Mouse (Mus musculus) urinary bladder, postnatal 10 days (tissue): Measurements from ENCODE around the gene Mgea5.
"Not testable (repeated sequence)": the region's sequence is repeated elsewhere in the genome, so short reads cannot be mapped to it uniquely, and the experiment has no call there.

Experiments
- DNase-seq: peaks from one replicate; pipeline ENCODE4 v3.0.0; 2022; ENCODE audit warnings: low spot score

Mgea5 gene

GRCm38 (mm10) chr19:45783181-45783932 is at the start of gene Mgea5:
Mgea5 (minus strand) TSS chr19:45783837.
- peak; percentile 88 for DNase-seq

- no peak for DNase-seq
Measured at GRCm38 (mm10) chr19:45830679-45831078, 47.0 kb upstream of the Mgea5 start.

- DNase-seq, result no peak
Measured at GRCm38 (mm10) chr19:45827736-45828135, 44.1 kb upstream of the Mgea5 start.

GRCm38 (mm10) chr19:45827125-45827524 is 43.5 kb upstream of the Mgea5 start:
- no peak for DNase-seq

DNA sequence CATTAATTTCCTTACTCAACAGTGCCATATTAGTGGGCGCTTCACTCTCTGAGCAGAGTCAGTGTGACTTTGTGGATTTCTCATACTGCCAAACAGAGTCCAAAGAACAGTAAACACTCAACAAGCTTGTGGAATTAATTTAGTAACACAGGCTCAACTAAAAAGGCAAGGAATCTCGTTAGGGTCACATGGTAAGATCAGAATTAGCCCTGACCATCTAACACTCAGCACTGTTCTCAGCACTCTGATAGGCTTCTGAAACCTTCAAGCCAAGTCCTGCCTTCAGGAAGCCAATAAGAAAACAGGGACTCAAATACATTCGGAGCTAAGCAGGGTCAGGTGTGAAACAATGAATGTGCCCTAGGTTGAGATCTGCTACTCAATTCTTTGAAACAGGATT is 42.5 kb upstream of the Mgea5 start:
- no peak for DNase-seq

DNA sequence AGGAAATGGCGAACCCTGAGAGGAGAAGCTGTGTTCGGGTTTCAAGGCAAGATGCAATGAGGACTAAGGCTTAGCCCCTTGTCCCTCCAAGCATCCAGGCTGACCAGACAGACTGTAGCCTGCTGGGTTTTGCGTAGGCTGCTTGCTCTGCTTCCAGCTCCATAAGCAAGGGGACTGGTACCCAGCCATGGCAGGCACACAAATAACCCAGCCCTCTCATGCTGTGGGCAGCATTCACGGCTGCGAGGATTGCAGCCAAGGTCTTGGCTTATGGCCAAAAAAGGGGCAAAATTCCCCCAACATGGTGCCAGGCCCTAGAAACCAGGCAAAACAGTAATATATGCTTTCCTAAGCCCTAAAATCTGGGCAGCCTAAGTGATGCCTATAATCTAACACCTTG is 38.2 kb upstream of the Mgea5 start:
- DNase-seq, result no peak

GRCm38 (mm10) chr19:45817816-45818490 is 34.3 kb upstream of the Mgea5 start:
- no peak for DNase-seq

DNA sequence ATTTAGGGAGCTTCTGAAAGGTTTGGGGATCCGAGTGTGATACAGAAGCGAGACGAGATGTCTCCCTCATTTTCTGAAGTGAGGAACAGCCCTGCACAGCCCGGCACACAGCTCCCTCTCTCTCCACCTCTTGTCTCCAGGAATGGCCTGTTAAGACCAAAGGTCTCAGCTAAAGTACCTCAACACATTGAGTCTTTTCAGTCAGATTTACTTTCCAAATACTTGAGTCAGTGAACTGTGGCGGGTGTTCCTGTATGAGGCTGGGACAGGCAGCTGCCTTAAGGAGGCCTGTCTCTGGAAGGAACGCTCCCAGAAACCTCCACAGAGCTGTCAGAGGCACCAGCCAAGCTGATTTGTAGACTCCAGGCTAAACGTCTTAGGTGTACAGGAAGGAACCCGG is 33.1 kb upstream of the Mgea5 start:
- DNase-seq, result no peak

DNA sequence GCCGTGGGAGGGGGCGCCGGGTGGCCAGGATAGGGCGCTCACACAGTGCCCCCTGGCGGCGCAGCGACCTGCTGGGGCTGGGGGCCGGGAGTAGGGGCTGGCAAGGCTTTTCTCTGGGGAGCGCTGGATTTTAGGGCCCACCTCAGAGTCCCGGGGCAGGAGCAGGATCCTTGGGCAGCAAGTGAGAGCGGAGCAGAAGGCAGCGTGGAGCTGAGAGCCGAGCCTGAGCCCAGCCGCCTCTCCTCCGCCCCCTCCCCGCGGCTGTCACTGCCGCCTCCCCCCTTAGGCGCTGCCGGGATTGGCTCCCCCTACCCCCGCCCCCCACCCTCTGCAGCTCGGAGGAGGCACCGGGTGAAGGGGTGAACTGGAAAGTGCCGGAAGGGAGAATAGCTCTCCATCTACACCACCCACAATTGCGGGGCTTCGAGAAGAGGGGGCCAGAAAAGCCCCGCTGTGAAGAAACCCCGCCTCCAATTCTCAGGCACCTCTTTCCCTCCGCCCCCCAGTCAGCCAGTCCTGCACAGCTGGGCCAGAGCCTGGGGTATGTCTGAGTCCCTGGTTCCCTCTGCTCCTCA is 32.3 kb upstream of the Mgea5 start, which contains the start of gene Kcnip2:
Kcnip2 (minus strand) TSS at position 231 of the 575 bp plus-strand sequence.
- DNase-seq, result no peak

DNA sequence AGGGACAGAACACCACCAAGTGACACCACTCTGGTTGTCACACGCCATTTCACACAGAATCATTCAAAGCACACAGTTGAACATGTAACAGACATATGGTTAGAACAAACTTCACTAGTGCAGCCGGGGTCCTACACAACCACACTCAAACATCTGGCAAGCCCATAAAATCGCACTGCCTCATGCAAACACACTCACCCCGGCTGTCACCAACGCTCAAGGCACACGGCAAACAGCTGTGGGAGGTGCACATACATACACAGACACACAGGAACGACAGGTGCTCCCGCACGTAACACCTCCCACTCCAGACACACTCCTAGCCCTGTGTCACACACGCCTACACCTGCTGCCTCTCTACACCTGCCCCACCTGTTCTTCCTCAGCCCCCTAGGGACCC is 31.5 kb upstream of the Mgea5 start:
- DNase-seq, result no peak

DNA sequence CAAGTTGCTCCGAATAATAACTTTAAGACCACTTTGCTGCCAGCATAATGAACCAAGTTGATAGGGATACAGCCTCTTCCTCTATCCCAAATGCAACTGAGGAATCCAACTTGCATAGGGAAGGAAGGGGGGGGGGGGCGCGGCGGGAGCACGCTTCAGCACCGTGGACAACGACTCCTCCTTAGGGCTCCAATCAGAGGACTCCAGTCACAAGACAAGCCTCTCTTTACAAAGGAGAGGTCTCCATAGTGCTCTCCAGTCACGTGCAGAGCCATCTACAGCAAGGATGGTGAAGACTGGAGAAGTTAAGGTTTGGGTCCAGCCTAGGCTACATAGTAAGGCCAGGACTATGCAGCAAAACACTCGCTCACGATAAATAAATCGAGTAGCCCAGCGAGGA is 30.2 kb upstream of the Mgea5 start:
- DNase-seq, result no peak

DNA sequence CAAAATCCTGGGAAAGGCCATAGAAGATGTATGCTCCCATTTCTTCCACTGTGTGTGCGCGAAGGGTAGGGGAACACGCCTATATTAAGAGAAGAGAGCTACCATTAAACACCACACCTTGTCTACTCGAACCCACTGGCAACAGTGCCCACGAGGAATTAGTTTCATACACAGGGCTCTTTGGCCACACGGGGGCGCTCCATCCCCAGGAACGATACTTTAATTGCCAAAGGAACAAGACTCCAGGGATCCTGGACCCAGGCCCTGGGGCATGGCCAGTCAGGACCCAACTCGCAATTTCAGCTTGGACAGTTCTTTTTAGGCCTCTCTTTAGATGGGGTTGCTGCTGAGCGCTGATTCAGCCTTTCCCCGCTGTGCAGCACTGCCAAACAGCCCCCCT is 29.6 kb upstream of the Mgea5 start:
- peak; percentile 59 for DNase-seq

- DNase-seq, result no peak
Measured at GRCm38 (mm10) chr19:45812673-45813252, 29.1 kb upstream of the Mgea5 start.

- DNase-seq, result no peak
Measured at GRCm38 (mm10) chr19:45812115-45812514, 28.5 kb upstream of the Mgea5 start.

GRCm38 (mm10) chr19:45811028-45811674 is 27.5 kb upstream of the Mgea5 start:
- DNase-seq, result no peak

GRCm38 (mm10) chr19:45807732-45808131 is 24.1 kb upstream of the Mgea5 start:
- DNase-seq, result no peak

DNA sequence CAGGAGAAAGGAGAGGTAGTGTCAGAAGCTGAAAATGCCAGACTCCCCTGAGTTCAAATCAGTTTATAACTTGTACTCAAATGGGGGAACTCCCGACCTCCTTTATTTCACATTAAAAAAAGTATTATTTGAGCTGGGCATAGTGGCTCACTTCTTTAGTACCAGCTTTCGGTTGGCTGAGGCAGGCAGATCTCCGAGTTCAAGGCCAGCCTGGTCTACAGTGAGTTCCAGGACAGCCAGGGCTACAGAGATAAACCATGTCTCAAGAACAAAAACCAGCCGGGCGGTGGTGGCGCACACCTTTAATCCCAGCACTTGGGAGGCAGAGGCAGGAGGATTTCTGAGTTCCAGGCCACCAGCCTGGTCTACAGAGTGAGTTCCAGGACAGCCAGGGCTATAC is 22.2 kb upstream of the Mgea5 start:
- DNase-seq, result not testable (repeated sequence)

- DNase-seq, result no peak
Measured at GRCm38 (mm10) chr19:45804593-45805368, 21.1 kb upstream of the Mgea5 start.

GRCm38 (mm10) chr19:45803408-45803807 is 19.8 kb upstream of the Mgea5 start:
- DNase-seq, result no peak

DNA sequence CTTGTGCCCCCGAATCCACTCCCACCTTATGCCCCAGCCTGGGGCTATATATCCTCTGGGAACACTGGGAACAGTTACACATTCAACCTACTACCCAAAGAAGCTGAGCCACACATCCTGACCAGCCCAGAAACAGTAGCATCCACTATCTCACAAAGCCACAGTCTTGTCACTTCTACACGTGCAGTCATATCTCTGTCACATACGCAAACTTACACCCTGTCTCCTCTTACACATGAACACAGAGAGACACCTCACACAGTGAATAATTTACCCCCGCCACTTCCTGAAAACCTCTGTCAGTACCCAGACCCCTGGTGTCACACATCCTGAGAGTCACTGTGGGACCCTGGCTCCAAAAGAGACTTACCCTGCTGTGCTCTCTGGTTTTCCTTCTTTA is 19.1 kb upstream of the Mgea5 start:
- no peak for DNase-seq

DNA sequence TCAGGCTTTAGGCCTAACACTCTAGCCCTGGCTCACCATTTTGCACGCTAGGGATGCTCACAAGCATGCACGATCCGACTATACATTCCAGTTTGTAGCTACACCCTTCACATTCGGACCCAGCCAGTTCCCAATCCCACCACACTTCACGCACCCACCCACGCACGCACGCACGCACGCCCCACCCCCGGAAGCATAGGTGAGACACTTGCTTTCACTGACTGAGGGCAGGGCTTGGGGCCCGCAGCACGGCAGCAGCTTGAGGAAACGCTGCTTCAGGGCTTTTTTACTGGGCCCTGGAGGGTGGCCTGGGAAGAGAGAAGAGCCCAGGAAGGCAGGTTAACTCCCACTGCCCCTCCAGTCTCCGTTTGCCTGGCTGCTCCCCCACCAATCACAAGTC is 13.2 kb upstream of the Mgea5 start:
- no peak for DNase-seq
